Mouse (Mus musculus) mouse trophoblast stem cell (cell line): ENCODE measurements at regions not wholly inside any gene's neighbourhood (a gene's known extent, or its start where the extent isn't known, plus 50 kb on each side); places are given as distances from the start of the nearest gene placed in this dataset.

Experiments used
- in situ Hi-C, 2 experiments: fragments of 300-500 bp; cut with MseI, MboI; formaldehyde crosslinking; loops; 2 replicates in 1 of 2; 3 replicates in 1 of 2; pipeline ENCODE4 v1.15.1; 2025

DNA sequence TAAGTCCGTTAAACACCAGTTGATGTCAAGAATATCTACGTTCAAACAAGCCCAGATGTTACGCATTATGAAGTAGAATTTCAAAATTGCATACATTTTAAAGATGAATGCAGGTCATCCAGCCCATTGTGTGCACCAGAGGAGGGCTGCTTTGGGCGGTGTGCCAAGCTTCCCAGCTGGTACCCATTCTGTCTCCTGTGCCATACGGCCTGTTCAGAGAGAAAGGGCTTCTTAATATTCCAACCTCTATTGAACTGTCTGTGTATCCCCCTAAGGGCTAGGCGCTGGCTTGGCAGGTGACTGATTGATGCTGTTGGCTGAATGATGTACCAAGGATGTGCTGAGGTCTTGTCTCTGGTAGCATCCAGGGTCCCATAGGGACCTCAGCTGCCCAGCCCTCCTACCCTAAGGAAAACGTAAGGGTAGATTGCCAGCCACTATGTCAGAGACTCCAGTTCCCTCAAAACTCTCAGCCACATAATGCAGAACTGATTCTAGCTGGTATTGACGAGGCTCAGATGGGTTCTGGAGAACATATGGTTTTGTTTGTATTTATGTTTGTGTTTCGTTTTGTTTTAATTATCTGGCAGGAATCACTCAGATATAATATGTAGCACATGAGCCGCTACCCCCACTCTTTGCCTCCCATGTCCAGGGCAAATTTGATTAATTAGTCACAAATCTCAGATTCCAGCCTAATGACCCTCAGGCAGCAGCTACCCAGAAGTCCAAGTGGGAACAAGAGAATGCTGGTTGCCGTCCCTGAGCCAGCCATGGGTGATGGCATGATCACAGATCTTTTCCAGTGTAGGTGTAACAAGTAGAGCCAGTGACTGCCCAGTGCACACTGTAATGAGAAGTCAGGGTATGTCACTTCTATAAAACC lies 212.0 kb upstream of the Usp24 start:
- in situ Hi-C loops: no loop called here

DNA sequence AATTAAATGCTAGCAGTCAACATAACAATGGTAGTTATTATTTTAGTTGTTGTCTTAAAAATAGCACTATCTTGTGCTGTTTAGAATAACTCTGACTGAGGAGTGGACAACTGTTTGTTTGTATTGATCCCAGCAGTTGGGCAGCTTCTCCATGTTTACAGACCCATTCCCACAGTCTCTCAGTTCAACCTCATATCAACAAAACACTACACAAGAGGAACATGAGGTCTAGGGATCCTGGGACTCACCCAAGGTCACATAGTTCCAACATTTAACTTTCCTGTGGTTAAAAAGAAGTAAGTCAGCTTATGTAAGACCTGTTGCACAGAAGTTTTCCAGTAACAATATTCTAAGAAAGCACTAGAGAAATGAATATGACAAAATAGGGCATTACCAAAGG lies 203.0 kb upstream of the Usp24 start:
- in situ Hi-C loops: no loop called here

DNA sequence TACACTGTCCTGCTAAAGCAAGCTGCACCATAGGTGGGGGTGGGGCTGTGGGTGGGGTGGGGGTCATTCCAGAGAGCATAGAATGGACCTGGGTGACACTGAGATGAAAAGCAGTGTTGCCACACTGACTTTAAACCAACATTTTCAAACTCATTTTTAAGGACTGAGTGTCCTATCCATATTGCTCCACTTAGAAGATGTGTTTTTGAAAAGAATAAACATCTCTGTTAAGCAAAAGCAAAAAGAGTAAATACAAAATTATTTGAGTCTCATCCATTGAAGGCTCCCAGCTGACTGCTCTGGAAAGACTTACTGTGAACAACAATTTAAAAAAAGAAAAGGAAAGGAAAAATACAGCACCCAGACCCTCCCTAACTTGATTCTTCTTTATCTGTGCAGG lies 202.3 kb upstream of the Usp24 start:
- in situ Hi-C loops: no loop called here

DNA sequence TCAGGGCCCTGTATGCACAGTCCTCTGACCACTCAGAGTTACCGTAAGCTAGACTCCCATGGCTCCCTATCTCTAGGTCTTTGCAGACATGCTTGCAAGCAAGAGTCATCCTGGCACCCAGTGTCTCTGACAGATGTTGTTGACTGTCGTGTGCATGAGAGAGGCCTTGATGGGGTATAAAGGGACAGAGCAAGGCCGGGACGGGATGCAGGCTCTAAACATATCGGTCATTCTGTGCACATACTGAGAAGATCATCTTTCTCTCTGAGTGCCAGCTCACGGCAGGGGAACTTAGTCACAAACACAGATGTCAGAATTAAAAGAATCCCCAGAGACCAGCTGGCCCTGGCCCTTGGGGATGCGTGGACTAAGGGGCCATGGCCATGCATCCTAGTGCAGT lies 199.4 kb upstream of the Usp24 start:
- in situ Hi-C loops: no loop called here

DNA sequence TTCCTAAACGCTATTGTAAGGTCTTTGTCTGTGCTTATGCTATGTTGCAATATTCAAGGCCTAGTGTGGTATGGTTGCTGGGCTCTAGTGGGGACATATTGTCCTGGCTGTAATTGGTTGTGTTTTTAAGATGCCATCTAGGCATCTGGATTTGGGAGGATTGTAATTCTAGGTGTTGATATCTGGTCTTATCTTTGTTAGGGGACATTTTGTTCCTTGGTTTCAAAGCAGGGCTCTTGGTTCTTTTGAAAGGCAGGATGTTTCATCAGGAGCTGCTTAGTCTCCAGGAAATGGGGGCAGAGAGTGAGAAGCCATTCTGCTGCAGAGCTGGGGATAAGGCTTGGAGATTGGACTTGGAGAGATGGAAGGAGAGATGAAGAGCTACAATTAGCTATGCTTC lies 194.7 kb upstream of the Usp24 start:
- in situ Hi-C loops: no loop called here

DNA sequence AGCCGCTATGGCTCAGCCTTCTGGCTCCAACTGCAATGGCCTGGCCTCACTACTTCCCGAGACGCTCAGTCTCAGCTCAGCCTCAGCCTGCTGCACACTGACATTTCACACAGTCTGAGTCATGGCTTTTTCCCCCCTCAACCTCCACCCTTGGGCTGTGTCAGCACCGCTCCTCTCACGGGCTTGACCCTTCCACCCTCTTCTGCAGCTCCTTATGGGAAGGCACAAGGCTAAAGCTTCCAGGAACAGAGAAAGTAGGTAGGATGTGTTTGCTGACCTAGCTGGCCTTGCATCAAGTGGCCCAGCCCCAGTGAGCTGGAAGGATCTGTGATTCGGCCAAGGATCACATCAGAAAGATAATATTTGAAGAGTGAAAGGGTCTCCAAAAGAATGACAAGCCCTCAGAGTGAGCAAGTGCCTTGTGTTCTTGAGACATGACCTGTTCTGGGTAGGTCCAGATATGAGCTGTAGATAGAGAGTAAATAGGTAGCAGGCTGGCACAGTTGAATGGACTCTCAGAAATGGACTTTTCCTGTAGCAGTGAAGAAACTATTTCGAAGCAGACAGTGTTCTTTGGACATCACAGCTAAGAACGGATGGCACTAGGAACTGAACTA lies 192.9 kb upstream of the Usp24 start:
- in situ Hi-C loops: no loop called here

DNA sequence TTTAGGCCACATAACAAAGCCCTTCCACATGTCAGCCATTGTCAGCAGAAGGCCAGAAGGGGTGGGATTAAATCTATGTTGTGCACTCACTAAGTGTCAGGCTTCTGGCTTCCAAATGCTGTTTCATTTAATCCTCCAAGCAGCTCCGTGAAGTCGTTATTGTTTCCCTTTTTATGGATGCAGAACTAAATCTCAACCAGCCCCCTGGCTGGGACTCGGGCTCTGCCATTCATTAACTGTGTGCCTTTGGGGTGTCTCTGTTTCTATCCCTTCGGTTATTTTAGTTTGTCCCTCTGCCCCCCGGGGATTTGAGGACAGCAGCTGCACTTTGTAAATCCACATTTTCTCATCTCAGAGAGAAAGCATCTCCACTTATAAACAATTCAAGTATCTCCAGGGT lies 188.8 kb upstream of the Usp24 start:
- in situ Hi-C loops: no loop called here

DNA sequence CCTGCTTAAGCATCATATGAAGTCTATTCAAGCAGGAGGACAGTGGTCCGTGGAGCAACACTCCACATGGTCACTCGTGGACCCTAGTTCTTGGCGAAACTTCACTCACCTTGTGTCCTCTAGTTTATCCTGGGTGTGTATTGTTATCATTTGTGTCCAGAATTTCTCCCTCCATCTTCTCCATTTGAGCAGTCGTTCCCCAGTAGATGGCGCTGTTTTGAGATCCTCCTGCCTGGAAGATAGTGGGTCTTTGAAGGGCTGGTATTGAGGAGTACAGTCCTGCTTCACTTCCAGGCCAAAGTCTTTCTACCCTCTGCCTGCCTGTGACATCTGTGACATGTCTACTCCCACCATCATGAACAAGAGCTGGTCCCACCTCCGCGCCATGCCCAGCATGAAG lies 188.4 kb upstream of the Usp24 start:
- in situ Hi-C loops: no loop called here

DNA sequence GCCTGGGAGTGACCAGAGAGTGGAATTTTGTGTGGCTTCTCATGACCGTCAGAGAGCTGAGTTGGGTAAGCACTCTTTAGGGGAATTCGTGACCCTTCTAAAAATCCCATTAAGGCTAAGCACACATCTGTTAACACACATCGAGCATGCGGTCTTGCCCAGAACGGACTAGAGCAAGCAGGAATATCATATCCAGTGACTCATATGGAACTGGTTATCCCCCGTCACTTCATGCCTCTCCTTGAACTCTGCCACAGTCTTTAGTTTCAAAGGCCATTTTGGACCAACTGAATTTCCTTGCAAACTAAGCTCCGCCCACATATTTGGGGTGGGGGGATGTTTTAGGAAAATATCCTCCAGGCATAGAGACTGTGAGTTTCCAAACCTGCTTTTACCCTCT lies 186.7 kb upstream of the Usp24 start:
- in situ Hi-C loops: no loop called here

DNA sequence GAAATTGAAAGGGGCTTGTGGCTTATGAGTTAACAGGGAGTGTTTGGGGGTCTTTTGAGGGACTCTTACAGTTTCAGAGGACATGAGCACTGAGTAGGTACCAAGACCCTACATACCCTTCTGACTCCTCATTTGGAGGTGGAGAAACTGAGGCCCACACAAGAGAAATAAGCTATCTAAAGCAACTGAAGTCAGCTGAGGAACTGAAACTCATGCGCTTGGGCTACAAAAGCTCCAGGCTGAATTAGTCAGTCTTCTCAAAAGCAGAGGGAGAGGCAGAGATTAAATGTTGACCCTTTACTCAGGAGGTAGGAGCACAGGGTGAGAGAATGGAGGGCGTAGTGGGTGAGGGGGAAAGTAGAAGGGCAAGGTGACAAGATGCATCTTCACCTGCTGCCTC lies 186.2 kb upstream of the Usp24 start:
- in situ Hi-C loops: no loop called here

DNA sequence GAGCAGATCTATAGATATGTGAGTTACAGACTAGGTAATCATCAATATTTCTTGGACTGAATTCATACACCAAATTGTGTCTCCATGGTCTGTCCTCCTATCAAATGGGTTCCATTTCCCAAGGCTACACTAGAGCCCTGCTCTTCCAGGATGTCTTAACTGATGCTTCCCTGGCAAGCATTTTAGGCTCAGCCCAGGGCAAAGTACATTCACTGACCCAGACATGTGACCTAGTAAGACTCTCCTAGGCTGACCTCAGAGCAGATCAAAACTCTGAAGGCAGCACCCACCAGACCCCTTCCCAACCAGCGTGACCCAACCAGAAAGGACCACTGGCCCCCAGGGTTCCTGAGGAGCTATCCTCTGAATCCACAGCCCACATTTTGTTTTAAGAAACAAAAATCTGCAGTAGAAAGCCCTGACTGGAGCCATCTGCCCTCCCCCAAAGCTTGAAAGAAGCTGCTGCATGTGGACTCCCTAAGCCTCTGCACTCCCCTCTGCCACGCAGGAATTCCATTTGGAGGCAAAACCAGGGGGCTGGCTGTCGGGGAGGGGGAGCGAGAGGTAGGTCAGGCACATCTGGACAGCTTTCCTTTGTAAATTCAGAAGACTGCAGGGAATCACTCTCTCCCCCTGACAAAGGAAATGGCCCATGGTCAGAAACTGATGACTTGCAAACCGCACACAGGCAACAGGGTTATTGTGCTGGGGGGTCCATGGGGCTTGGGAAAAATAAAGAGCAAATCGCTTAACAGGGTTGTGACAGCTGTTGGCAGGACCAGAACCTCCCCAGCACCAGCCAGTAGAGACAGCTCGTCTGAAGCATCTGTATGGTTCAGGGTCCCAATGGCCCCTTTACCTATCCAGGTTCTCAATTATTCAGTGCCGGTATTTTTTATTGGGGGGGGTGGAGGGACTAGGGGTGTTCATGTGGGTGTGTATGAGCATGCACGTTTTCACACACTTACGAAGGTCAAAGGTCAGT lies 182.0 kb upstream of the Usp24 start:
- in situ Hi-C loops: no loop called here

DNA sequence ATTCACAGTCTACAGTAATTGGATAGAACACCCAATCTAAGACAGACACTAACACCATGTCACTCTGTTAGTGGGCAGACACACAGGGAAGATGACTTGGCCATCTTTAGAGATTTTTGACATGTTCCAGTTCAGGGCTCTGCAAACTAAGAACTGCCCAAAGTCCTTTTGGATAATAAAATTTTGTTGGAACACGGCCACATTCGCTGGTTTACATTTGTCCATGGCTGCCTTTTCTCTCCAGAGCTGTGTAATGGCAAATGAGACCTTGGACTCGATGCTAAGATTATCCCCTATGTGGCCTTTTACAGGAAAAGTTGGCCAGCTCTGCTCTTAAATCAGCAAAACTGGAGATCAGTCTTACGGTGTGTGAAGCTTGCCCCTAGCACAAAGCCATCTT lies 173.3 kb upstream of the Usp24 start:
- in situ Hi-C loops: no loop called here

DNA sequence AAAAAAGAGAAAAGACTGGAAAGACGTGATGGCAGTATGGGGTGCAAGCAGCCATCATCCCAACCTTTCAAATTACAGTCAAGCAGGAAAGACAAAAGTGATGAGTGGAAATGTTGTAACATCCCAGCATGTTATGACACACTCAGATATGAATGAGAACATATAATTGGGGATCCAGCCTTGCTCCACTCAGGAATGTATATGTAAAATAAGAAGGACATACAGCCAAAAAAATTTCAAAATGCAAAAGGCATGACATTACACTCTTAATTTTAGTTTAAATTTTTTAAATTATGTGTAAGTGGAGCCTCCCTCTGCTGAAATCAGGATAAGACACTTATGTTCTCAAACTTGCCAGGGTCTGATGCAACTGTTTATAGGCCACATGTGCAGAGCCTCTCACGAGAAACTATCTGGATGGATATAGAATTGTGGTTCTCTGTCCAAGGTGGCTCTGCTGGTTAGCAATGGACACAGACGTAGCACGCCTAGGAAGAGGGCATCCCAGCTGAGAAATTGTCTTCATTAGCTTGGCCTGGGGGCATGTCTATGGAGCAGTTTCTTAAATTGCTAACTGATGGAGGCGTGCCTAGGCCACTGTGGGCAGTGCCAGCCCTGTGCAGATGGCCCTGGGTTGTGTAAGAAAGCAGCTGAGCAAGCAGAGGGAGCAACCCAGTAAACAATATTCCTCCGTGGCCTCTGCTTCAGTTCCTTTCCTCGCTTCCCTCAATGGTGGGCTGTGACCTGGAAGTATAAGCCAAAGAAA lies 171.5 kb upstream of the Usp24 start:
- in situ Hi-C loops: no loop called here

DNA sequence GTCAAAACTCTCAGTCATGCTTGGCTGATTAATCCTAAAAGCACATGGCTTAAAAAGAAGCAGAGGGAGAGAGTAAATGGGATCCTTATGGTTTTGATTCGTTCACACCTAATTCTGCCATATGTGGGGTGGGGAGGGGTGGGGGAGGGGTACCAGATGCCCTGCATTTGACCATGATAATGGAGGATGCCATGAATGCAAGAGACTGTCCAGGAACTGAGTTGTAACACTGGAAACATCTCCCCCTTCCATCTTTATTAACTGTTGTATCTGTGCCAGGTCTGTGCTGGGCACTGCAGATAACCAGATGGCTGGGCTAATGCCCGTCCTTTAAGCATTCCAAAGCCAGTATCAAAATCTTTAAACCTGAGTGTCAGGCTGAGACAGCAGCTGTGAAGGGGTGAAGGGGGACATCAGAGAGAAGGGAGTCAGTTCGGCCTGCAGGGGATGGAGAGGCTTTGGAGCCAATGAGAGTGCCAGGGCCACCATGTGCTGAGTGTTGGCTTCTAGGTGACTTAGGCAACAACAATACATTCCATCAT lies 169.0 kb upstream of the Usp24 start:
- in situ Hi-C loops: no loop called here

DNA sequence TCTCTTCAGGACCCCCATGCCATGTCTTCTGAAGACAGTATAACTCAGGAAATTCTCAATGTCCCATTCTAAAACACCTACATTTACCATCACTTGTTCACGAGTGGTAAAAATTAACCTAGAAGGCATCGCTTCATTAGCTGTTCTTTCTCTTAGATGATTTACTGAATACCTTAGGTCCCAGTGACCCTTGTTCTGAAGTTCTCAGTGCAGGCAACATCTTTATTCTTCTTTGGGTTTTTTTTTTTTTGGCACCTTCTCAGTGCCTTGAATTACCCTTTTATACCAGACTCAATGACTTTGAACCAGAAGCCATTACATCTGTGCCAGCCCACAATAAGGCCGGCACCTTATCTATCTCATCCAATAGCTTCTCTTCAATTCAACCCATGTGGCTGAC lies 167.1 kb upstream of the Usp24 start:
- in situ Hi-C loops: no loop called here

DNA sequence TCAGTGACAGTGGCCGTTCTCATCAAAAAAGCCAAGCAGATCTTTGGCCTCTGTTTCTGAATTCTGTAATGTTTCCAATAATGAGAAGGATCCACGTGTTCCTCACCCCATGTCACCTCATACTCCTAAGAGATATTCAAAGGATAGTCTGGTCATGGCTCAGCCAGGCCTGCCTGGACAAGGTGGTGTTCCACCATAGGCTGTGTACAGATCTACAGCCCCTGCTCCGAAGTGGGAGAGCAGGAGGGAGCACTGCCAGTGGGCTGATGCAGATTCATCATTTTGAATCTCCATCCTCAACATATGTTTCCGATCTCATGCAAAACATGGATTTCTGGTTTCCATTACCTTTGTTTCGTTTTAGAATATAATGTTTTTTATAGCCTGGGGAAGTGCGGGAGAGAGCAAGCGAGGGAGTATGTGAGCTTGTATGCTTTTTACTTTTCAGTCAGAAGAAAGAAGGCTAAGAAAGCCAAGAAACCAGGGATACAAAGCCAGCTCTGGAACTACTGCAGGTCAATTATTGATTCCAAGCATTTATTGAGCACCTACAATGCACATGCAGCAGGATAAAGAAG lies 166.5 kb upstream of the Usp24 start:
- in situ Hi-C loops: no loop called here

DNA sequence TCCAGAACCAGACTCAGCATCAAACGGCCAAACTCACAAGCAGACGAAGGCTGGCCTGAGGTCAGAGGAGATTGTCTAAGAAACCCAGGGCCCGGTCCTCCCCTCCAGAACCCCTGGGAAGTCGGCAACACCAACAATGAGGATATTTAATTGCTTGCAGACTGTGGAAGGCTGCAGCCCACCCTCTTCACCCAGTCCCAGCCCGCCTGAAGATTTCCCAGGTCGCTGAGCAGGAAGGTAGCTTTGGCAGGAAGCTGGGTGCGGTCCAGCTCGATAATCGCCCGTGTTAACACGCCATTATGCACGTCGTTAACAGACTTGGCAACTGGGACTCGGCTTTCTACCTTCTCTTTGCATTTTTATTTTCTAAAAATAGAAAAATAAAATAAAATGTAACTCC lies 165.2 kb upstream of the Usp24 start:
- in situ Hi-C loops: no loop called here

DNA sequence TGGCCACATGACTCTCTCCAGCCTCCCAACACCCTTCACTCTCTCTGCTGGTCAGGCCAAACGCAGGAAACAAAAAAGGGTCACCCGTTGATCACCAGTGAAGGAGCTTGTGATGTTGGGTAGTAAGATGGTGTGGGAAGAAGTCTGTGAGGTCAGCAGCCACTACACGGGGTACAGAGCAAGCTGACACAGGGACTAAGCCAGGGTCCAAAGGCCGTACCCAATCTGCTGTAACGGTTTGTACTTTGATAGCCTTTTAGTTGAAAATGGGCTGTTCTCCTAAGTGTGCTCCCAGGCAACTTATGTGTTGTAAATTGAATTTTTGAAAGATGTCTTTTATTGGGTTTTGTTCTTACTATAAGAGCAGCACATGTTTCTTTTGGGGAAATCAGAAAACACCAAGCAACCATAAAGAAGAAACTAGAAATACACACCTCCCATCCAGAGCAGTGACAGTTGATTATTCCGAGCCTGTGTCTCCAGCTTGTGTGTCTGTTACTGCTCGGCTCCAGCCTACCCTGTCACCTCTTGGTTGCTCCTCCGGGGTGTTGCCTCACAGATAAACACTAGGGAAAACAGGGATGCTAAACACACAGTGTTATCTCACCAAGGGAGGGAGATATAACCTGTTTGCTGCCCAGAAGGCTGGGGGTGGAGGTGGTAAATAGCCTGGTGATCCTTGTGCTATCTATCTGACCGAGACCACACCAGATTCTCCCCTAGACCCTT lies 158.4 kb upstream of the Usp24 start:
- in situ Hi-C loops: no loop called here

DNA sequence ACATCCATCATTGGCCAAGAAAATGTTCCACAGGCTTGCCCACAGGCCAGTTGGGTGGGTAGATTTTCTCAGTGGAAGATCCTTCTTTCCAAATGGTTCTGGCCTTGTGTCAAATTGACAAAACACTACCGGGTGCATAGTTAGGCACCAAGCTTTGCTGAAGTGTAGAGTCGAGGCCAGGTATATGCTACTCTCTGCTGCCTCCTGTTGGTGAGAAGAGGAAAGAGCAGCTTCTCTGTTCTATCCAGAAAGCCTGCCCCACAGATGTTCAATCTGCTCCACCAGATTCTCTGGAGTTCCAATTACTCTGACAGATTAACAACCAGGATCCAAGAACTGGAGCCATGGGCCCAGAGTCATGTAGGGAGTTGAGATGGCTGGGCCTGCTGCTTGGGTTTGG lies 154.4 kb upstream of the Usp24 start:
- in situ Hi-C loops: no loop called here

DNA sequence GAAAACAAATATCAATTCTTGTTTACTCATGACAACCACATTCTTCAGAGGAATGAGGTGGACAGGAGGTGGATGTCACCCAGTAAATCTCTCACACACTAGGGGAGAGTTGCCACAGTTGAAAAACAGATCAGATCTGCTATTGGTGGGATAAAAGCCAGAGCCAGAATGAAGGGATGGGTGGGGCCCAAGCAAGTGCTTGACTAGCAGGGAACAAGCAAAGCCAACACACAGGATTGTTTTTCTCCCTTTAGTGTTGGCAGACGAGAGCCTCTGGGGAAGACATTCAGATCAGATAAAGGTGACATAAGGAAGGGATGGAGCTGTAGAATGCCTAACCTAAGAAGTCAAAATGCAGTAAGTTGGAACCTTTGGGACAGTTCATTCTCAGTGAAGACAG lies 153.5 kb upstream of the Usp24 start:
- in situ Hi-C loops: no loop called here
